In the genomic region with DNA sequence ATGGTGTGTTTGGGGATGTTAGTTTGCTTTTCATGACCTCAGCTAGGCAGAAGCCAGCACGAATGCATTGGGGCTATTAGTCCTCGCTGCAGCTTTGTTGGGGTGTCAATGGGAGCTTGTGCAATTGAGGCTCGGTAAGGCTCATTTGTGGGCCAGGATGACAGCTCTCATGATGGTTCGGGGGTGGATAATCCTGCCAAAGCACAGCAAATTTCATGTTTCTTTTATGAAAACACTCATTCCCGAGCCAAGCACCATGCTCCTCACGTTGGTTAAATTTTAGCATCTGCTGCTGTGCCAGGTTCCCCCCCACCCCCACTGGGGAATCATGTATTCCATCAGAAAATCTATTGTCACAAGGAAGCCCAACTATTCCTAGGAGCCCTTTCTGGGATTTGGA, we compare ENCODE assay signal across 14 mouse cellular contexts.
"Had no signal": no experiment of that assay in that cellular context is flagged by ENCODE, and none has a peak within 500 bp of the region (broad histone marks: within the 10 kb centered on the region; RNA-seq: fewer than 3 reads in every experiment).

No protein-coding gene starts in this region.

- H3K27me3 ChIP-seq: intestine, embryonic 15.5 days; kidney, embryonic 15.5 days; liver, embryonic 13.5 days; stomach, embryonic 15.5 days had no signal

- H3K4me1 ChIP-seq: intestine, embryonic 15.5 days; kidney, embryonic 15.5 days; liver, embryonic 13.5 days; stomach, embryonic 15.5 days had no signal

- DNase-seq: kidney, adult 11 months; kidney, adult 8-10 months; kidney, postnatal 10 days; kidney, postnatal 36 days; liver, embryonic 13.5 days; lung, adult 2 months; lung, postnatal 14 days; lung, postnatal 4 days; midbrain, embryonic 14.5 days; thymus, postnatal 25 days had no signal

- H3K9me3 ChIP-seq: intestine, embryonic 15.5 days; kidney, embryonic 15.5 days; liver, embryonic 13.5 days; stomach, embryonic 15.5 days had no signal

- H3K36me3 ChIP-seq: intestine, embryonic 15.5 days; kidney, embryonic 15.5 days; stomach, embryonic 15.5 days had no signal

- H3K9ac ChIP-seq: intestine, embryonic 15.5 days; kidney, embryonic 15.5 days; liver, embryonic 13.5 days; stomach, embryonic 15.5 days had no signal

- ATAC-seq: intestine, embryonic 15.5 days had no signal

- H3K4me2 ChIP-seq: intestine, embryonic 15.5 days; kidney, embryonic 15.5 days; liver, embryonic 13.5 days; midbrain, embryonic 11.5 days; stomach, embryonic 15.5 days had no signal

- H3K27ac ChIP-seq: intestine, embryonic 15.5 days; kidney, embryonic 15.5 days; liver, embryonic 13.5 days; stomach, embryonic 15.5 days had no signal

- H3K4me3 ChIP-seq: intestine, embryonic 15.5 days; kidney, embryonic 15.5 days; liver, embryonic 13.5 days; stomach, embryonic 15.5 days had no signal
